17 mouse cellular contexts compared by ENCODE assay signal in the genomic region with DNA sequence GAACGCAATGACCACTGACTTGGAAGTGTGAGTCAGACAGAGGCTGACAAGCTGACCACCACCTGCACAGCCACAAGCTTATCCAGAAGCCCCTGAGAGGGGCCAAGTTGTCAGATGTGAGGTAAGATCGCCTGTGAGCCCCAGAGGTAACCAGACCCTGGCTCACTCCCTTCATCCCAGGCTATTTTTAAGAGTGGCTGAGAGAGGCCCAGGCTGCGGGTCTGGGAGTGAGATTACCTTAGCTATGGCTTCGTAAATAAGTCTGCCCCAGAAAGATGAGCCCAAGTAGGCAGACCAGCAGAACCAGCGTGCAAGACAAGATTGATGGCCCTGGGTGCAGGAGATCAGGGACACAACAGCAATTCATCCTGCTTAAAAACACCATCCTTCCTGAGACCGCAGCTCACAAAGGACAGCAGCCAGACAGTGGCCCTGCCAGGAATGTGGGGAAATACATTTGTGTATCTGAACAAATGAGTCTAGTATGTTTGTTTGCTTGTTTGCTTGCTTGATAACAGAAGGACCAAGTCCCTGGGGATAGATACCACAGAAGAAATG. TPM values are rescaled to one million over a fixed set of nuclear protein-coding genes. Genes with fewer than 3 reads are reported as not detected.
DNase-seq lines count a peak whose midpoint lies in the region; ATAC-seq and TF ChIP-seq lines count a peak whose summit lies in the region.
"Had no signal": no experiment of that assay in that cellular context is flagged by ENCODE, and none has a peak within 500 bp of the region (broad histone marks: within the 10 kb centered on the region; RNA-seq: fewer than 3 reads in every experiment).

No protein-coding gene starts in this region.

- peak; percentile 49 to 69 for DNase-seq in gastrocnemius, adult 8-10 months (ENCODE audit: low spot score in 2 of 2)
- no peak for DNase-seq in gastrocnemius, postnatal 14 days
- no peak for DNase-seq in heart, adult 2 months
- DNase-seq in adrenal gland, adult (ENCODE audit: inconsistent age in 2 of 2, low spot score in 1 of 2) = peak; percentile 75 to 91
- peak; percentile 53 for DNase-seq in adrenal gland, postnatal 25 days
- DNase-seq in lung, postnatal 0 days (ENCODE audit: low spot score) = no peak
- DNase-seq in thymus, postnatal 14 days = no peak
- DNase-seq: cerebellum, postnatal 25 days; kidney, postnatal 10 days; lung, adult 18-20 months; lung, postnatal 4 days; right cerebral cortex, postnatal 14 days had no signal

- peaks cover 15% of the 10 kb centered on the region for H3K4me1 ChIP-seq in heart, embryonic 16.5 days (ENCODE audit: control insufficient read depth, insufficient read depth, low read length)
- H3K4me1 ChIP-seq in heart, adult 2 months (ENCODE audit: control insufficient read depth, insufficient read depth, low read length) = no peaks in the 10 kb centered on the region; the same call in none of the 2 replicates
- no peaks in the 10 kb centered on the region for H3K4me1 ChIP-seq in lung, postnatal 0 days (ENCODE audit: insufficient read depth, low read depth, low read length)
- H3K4me1 ChIP-seq: forebrain, embryonic 13.5 days; limb, embryonic 10.5 days had no signal

- no peaks in the 10 kb centered on the region for H3K36me3 ChIP-seq in heart, embryonic 16.5 days (ENCODE audit: control insufficient read depth, insufficient read depth)
- no peaks in the 10 kb centered on the region for H3K36me3 ChIP-seq in heart, adult 2 months (ENCODE audit: control insufficient read depth, insufficient read depth, low read length)
- H3K36me3 ChIP-seq in lung, postnatal 0 days (ENCODE audit: insufficient read depth, low read length) = no peaks in the 10 kb centered on the region
- H3K36me3 ChIP-seq: limb, embryonic 10.5 days; midbrain, embryonic 10.5 days; neural tube, embryonic 13.5 days had no signal

- H3K27ac ChIP-seq in heart, embryonic 16.5 days (ENCODE audit: low read length) = peak overlapping the region; percentile 46
- no peak overlapping the region; the same call in 1 of the 2 replicates for H3K27ac ChIP-seq in heart, adult 2 months
- no peak overlapping the region for H3K27ac ChIP-seq in lung, postnatal 0 days (ENCODE audit: low read length)
- H3K27ac ChIP-seq: forebrain, embryonic 13.5 days; limb, embryonic 10.5 days; midbrain, embryonic 10.5 days; neural tube, embryonic 13.5 days had no signal

- no peak overlapping the region for H3K4me3 ChIP-seq in heart, embryonic 16.5 days (ENCODE audit: low read length)
- no peak overlapping the region for H3K4me3 ChIP-seq in heart, adult 2 months
- no peak overlapping the region for H3K4me3 ChIP-seq in lung, postnatal 0 days (ENCODE audit: low read depth, low read length)
- H3K4me3 ChIP-seq: forebrain, embryonic 13.5 days; limb, embryonic 10.5 days; midbrain, embryonic 10.5 days; neural tube, embryonic 13.5 days had no signal

- TF ChIP-seq CTCF in heart, adult 2 months (IDR thresholded peaks at IDR 0.05) = no peak
- TF ChIP-seq CTCF in lung, postnatal 0 days (IDR thresholded peaks at IDR 0.05) = no peak

- no peak for TF ChIP-seq EP300 in heart, adult 2 months (IDR thresholded peaks at IDR 0.05; ENCODE audit: insufficient read depth, low read depth, low read length)
- no peak for TF ChIP-seq EP300 in lung, postnatal 0 days (IDR thresholded peaks at IDR 0.05)

- no peaks in the 10 kb centered on the region for H3K79me2 ChIP-seq in heart, adult 2 months (replicated peaks; ENCODE audit: control insufficient read depth, insufficient read depth, low read length)

- no peak for ATAC-seq in heart, embryonic 16.5 days (replicated peaks; ENCODE audit: extremely low read depth, insufficient read depth, low FRiP score)
- ATAC-seq in lung, postnatal 0 days = no peak
- ATAC-seq: forebrain, embryonic 13.5 days had no signal

- no peak for TF ChIP-seq POLR2A in heart, adult 2 months (IDR thresholded peaks at IDR 0.05; ENCODE audit: insufficient read depth, low read depth, low read length)

- no peak overlapping the region for H3K4me2 ChIP-seq in heart, embryonic 16.5 days (ENCODE audit: low read depth, low read length)
- no peak overlapping the region for H3K4me2 ChIP-seq in lung, postnatal 0 days (replicated peaks; ENCODE audit: low read depth, low read length)
- H3K4me2 ChIP-seq: forebrain, embryonic 13.5 days; neural tube, embryonic 13.5 days had no signal

- intact Hi-C loops in gastrocnemius, postnatal 14 days (cut with DNase I; ENCODE audit: low total_unique reads) = no loop called here
- intact Hi-C loops in heart, adult 2 months (cut with DNase I) = loop anchor here (5.0 kb wide), 1 partner anchor 150 kb away; no protein-coding TSS in a partner anchor

- H3K9me3 ChIP-seq in heart, embryonic 16.5 days (replicated peaks; ENCODE audit: control insufficient read depth, low read length) = no peaks in the 10 kb centered on the region
- H3K9me3 ChIP-seq in lung, postnatal 0 days (ENCODE audit: low read length) = no peaks in the 10 kb centered on the region
- H3K9me3 ChIP-seq: forebrain, embryonic 13.5 days; limb, embryonic 10.5 days; midbrain, embryonic 10.5 days; neural tube, embryonic 13.5 days had no signal

- WGBS in heart, embryonic 16.5 days = 44% methylated on average over 6 of the region's 6 CpGs
- 64% methylated on average over 6 of the region's 6 CpGs for WGBS in heart, adult 2 months
- 59% methylated on average over 6 of the region's 6 CpGs for WGBS in lung, postnatal 0 days

- H3K9ac ChIP-seq in heart, embryonic 16.5 days (ENCODE audit: low read length) = 0 out of 2 replicates have a peak overlapping the region, but pooled peaks have one; percentile 19
- no peak overlapping the region for H3K9ac ChIP-seq in heart, adult 2 months (ENCODE audit: low read depth, low read length)
- no peak overlapping the region for H3K9ac ChIP-seq in lung, postnatal 0 days (replicated peaks; ENCODE audit: low read depth)
- H3K9ac ChIP-seq: forebrain, embryonic 13.5 days; neural tube, embryonic 13.5 days had no signal

- no peaks in the 10 kb centered on the region for H3K27me3 ChIP-seq in heart, embryonic 16.5 days (ENCODE audit: control insufficient read depth, insufficient read depth, low read length)
- H3K27me3 ChIP-seq in heart, adult 2 months (ENCODE audit: control insufficient read depth, insufficient read depth, low read length) = no peaks in the 10 kb centered on the region
- H3K27me3 ChIP-seq in lung, postnatal 0 days (replicated peaks; ENCODE audit: insufficient read depth, low read length) = no peaks in the 10 kb centered on the region
- H3K27me3 ChIP-seq: forebrain, embryonic 13.5 days; neural tube, embryonic 13.5 days had no signal

RNA-seq across cellular contexts. Expression of a gene that starts 58.5 kb away (rescaled TPM):
- 100 to 1,000 TPM; 167 to 183 (median 176) TPM for total RNA-seq in gastrocnemius, adult 8-10 months (2022)
- total RNA-seq in gastrocnemius, postnatal 14 days (2021) = 10 to 100 TPM; 88.9 to 93.1 TPM
- polyA plus RNA-seq in heart, embryonic 16.5 days (2015; fragmentation: Nextera tagmentation; extraction: Ambion mirVana) = 6.0 and 7.7 TPM in 2 replicates
- 10 to 100 TPM; 81.2 to 96.7 TPM for total RNA-seq in heart, adult 2 months (2021)
- polyA plus RNA-seq in heart, adult 2 months (2012; rRNA removed) = 27.0 and 43.4 TPM in 2 replicates
- 60.7 and 63.5 TPM in 2 replicates for total RNA-seq in adrenal gland, postnatal 25 days (2021)
- polyA plus RNA-seq in lung, postnatal 0 days (2015; fragmentation: Nextera tagmentation; extraction: Ambion mirVana) = 0.35 and 0.38 TPM in 2 replicates

Comparison
In these comparisons a context has a peak if more than half of its experiments do, and no peak if none do; other contexts are left out.
1. DNase-seq: peak in gastrocnemius, adult 8-10 months (2 of 2), adrenal gland, adult (2 of 2) and adrenal gland, postnatal 25 days (single experiment); none in gastrocnemius, postnatal 14 days (single experiment), heart, adult 2 months (0 of 2), lung, postnatal 0 days (single experiment) and thymus, postnatal 14 days (single experiment).